Mouse (Mus musculus) heart, postnatal 0 days (tissue): ENCODE measurements around the gene 1700016H13Rik.

ENCODE experiments used
- CTCF ChIP-seq: IDR thresholded peaks from 2 replicates; pipeline ENCODE4 v1.5.1; 2016; ENCODE audit warnings: antibody characterized with exemption, control low read depth, low read depth
- EP300 ChIP-seq: IDR thresholded peaks from 2 replicates; pipeline ENCODE4 v1.6.1; 2016; ENCODE audit warnings: antibody characterized with exemption, low read depth

- TF ChIP-seq CTCF: no peak
- TF ChIP-seq EP300: no peak
These were observed 8.5 kb downstream of the 1700016H13Rik start for GRCm38 (mm10) chr5:103647320-103647719.
